Mouse (Mus musculus) gastrocnemius, adult 2 months (tissue): ENCODE data around the gene Stard9. TPM values are rescaled to one million over a fixed set of nuclear protein-coding genes. Genes with fewer than 3 reads are reported as not detected.

Source experiments
- DNase-seq: peaks from one replicate; pipeline ENCODE4 v3.0.0; 2022
- H3K27ac ChIP-seq: fragments of 200-600 bp; 2 replicates; pipeline ENCODE4 v1.8.1; 2022; ENCODE audit warnings: mild to moderate bottlenecking
- H3K4me3 ChIP-seq: fragments of 200-600 bp; 2 replicates; pipeline ENCODE4 v1.8.1; 2022; ENCODE audit warnings: mild to moderate bottlenecking, moderate library complexity
- CTCF ChIP-seq: fragments of 200-600 bp; IDR thresholded peaks from 2 replicates; pipeline ENCODE4 v1.8.1; 2022; ENCODE audit warnings: antibody characterized with exemption, mild to moderate bottlenecking, moderate library complexity
- intact Hi-C: fragments of 180-260 bp; cut with DNase I; formaldehyde crosslinking; loops from one replicate; pipeline ENCODE4 v1.15.1; 2025
- total RNA-seq, 2 experiments: library from RNA; stranded (reverse); gene quantifications; 2 replicates each; pipeline ENCODE4 v1.2.3; 2021

Gene Stard9
- total RNA-seq, 2 experiments from 2014 or later = 3.0 TPM

- no peak for DNase-seq
- intact Hi-C loops = no loop called here
These were observed 650 bp upstream of the Stard9 start for GRCm38 (mm10) chr2:120628076-120628865.

GRCm38 (mm10) chr2:120630246-120630645, 1.3 kb downstream of the Stard9 start:
- intact Hi-C loops = loop anchor here (5.0 kb wide), 1 partner anchor 42 kb away; no protein-coding TSS in a partner anchor
- H3K27ac ChIP-seq = peak overlapping the region; percentile 85
- no peak for TF ChIP-seq CTCF
- peak; percentile 57 for DNase-seq
- peak overlapping the region; percentile 86 for H3K4me3 ChIP-seq

More at GRCm38 (mm10) chr2:120628076-120628865, 650 bp upstream of the Stard9 start:
- no peak for TF ChIP-seq CTCF
- Histone ChIP-seq H3K27ac (peak overlapping the region; percentile 82), H3K4me3 (peak overlapping the region; percentile 86)

GRCm38 (mm10) chr2:120630655-120631054, 1.7 kb downstream of the Stard9 start:
- no peak for TF ChIP-seq CTCF
- intact Hi-C loops = loop anchor here (5.0 kb wide), 1 partner anchor 42 kb away; no protein-coding TSS in a partner anchor
- peak overlapping the region; percentile 85 for H3K27ac ChIP-seq
- DNase-seq = no peak
- H3K4me3 ChIP-seq = peak overlapping the region; percentile 86

GRCm38 (mm10) chr2:120631521-120631920, 2.6 kb downstream of the Stard9 start:
- no peak for TF ChIP-seq CTCF
- DNase-seq = no peak
- peak overlapping the region; percentile 85 for H3K27ac ChIP-seq
- intact Hi-C loops = loop anchor here (5.0 kb wide), 1 partner anchor 41 kb away; no protein-coding TSS in a partner anchor
- H3K4me3 ChIP-seq = peak overlapping the region; percentile 0; the same call in 1 of the 2 replicates

GRCm38 (mm10) chr2:120631957-120632356, 3.0 kb downstream of the Stard9 start:
- TF ChIP-seq CTCF = no peak
- Histone ChIP-seq H3K27ac (peak overlapping the region; percentile 85), H3K4me3 (peak overlapping the region; percentile 30; the same call in 1 of the 2 replicates)
- intact Hi-C loops = loop anchor here (5.0 kb wide), 1 partner anchor 40 kb away; no protein-coding TSS in a partner anchor
- DNase-seq = no peak

GRCm38 (mm10) chr2:120640835-120641234, 11.9 kb downstream of the Stard9 start:
- intact Hi-C loops = no loop called here
- Histone ChIP-seq H3K27ac (no peak overlapping the region), H3K4me3 (no peak overlapping the region)
- TF ChIP-seq CTCF = no peak
- no peak for DNase-seq

GRCm38 (mm10) chr2:120643836-120644235, 14.9 kb downstream of the Stard9 start:
- no peak overlapping the region for H3K4me3 ChIP-seq
- DNase-seq = peak; percentile 80
- intact Hi-C loops = no loop called here
- no peak for TF ChIP-seq CTCF
- H3K27ac ChIP-seq = peak overlapping the region; percentile 52

- H3K4me3 ChIP-seq = 0 out of 2 replicates have a peak overlapping the region, but pooled peaks have one; percentile 13
- peak overlapping the region; percentile 65 for H3K27ac ChIP-seq
- intact Hi-C loops = no loop called here
- TF ChIP-seq CTCF = no peak
- DNase-seq = peak; percentile 55
These were observed 17.9 kb downstream of the Stard9 start for GRCm38 (mm10) chr2:120646777-120647176.

- H3K4me3 ChIP-seq = peak overlapping the region; percentile 34
- H3K27ac ChIP-seq = peak overlapping the region; percentile 78
- DNase-seq = no peak
- intact Hi-C loops = no loop called here
- TF ChIP-seq CTCF = no peak
These were observed 23.5 kb downstream of the Stard9 start for GRCm38 (mm10) chr2:120652256-120652924.

GRCm38 (mm10) chr2:120652925-120653284, 24.0 kb downstream of the Stard9 start:
- Histone ChIP-seq H3K4me3 (peak overlapping the region; percentile 34), H3K27ac (peak overlapping the region; percentile 78)
- no peak for TF ChIP-seq CTCF
- intact Hi-C loops = no loop called here
- no peak for DNase-seq

GRCm38 (mm10) chr2:120654693-120655092, 25.8 kb downstream of the Stard9 start:
- DNase-seq = no peak
- H3K4me3 ChIP-seq = no peak overlapping the region
- no peak for TF ChIP-seq CTCF
- H3K27ac ChIP-seq = no peak overlapping the region
- intact Hi-C loops = no loop called here

- no peak for DNase-seq
- no peak overlapping the region for H3K4me3 ChIP-seq
- no peak for TF ChIP-seq CTCF
- H3K27ac ChIP-seq = no peak overlapping the region
- intact Hi-C loops = no loop called here
These were observed 27.0 kb downstream of the Stard9 start for GRCm38 (mm10) chr2:120655905-120656304.

- intact Hi-C loops = no loop called here
- H3K4me3 ChIP-seq = no peak overlapping the region
These were observed 27.8 kb downstream of the Stard9 start for GRCm38 (mm10) chr2:120656711-120657110.

More at GRCm38 (mm10) chr2:120656711-120657110, 27.8 kb downstream of the Stard9 start:
- no peak for DNase-seq
- TF ChIP-seq CTCF = no peak
- no peak overlapping the region for H3K27ac ChIP-seq
